In the genomic region with DNA sequence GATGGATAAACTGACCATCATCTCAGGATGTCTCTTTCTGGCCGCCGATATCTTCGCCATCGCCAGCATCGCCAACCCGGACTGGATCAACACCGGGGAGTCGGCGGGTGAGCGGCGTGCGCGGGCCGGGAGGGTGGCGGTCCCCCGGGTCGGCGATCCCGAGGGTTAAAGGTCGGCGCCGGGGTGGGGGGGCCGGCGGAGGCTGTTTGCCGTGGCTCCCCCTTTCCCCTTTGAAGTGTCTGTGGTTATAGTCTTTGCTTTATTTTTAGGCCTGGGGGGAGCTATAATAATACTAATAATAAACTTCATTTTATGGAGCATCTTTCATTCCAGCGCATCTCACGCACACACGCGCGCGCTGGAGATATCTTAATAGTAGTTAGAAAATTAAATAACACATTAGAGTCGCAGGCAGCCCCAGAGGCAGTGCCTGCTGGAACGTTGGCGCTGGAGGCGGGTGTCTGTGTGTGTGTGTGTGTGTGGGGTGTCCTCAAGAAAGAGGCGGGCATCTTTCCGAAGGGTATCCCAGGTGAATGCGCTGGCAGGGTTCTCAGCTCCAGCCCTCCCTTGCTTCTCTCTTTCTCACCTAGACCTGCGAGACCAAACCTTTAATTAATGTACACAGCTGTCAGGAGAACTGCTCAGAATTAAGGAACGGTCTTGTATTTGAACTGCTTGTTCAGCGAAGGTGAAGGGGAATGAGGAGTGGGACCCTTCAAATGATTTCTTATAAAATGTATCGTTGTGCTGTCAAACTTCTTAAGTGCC, we compare ENCODE assay signal across 8 mouse cellular contexts. TPM values are rescaled to one million over a fixed set of nuclear protein-coding genes. Genes with fewer than 3 reads are reported as not detected.
DNase-seq lines count a peak whose midpoint lies in the region; ATAC-seq lines count a peak whose summit lies in the region.

No protein-coding gene starts in this region.

- H3K4me2 ChIP-seq in embryonic facial prominence, embryonic 13.5 days = peak overlapping the region; percentile 79
- peak overlapping the region; percentile 87 for H3K4me2 ChIP-seq in heart, embryonic 12.5 days
- H3K4me2 ChIP-seq in kidney, embryonic 16.5 days (replicated peaks; ENCODE audit: low read depth, low read length) = peak overlapping the region; percentile 87
- peak overlapping the region; percentile 82 for H3K4me2 ChIP-seq in liver, embryonic 15.5 days
- peak overlapping the region; percentile 72 for H3K4me2 ChIP-seq in neural tube, embryonic 13.5 days

- WGBS in embryonic facial prominence, embryonic 13.5 days = 2% methylated on average over 41 of the region's 42 CpGs
- WGBS in heart, embryonic 12.5 days = 2% methylated on average over 42 of the region's 42 CpGs
- 1% methylated on average over 42 of the region's 42 CpGs for WGBS in kidney, embryonic 16.5 days
- WGBS in liver, embryonic 15.5 days (ENCODE audit: insufficient replicate concordance) = 1% methylated on average over 42 of the region's 42 CpGs
- WGBS in neural tube, embryonic 13.5 days = 2% methylated on average over 42 of the region's 42 CpGs

- no peaks in the 10 kb centered on the region for H3K27me3 ChIP-seq in embryonic facial prominence, embryonic 13.5 days
- H3K27me3 ChIP-seq in heart, embryonic 12.5 days (replicated peaks) = no peaks in the 10 kb centered on the region
- no peaks in the 10 kb centered on the region for H3K27me3 ChIP-seq in kidney, embryonic 16.5 days (ENCODE audit: insufficient read depth, low read length)
- no peaks in the 10 kb centered on the region for H3K27me3 ChIP-seq in liver, embryonic 15.5 days
- no peaks in the 10 kb centered on the region for H3K27me3 ChIP-seq in neural tube, embryonic 13.5 days

- H3K9me3 ChIP-seq in embryonic facial prominence, embryonic 13.5 days = no peaks in the 10 kb centered on the region
- no peaks in the 10 kb centered on the region for H3K9me3 ChIP-seq in heart, embryonic 12.5 days (replicated peaks)
- H3K9me3 ChIP-seq in kidney, embryonic 16.5 days (ENCODE audit: low read length) = no peaks in the 10 kb centered on the region
- no peaks in the 10 kb centered on the region for H3K9me3 ChIP-seq in liver, embryonic 15.5 days (replicated peaks)
- no peaks in the 10 kb centered on the region for H3K9me3 ChIP-seq in neural tube, embryonic 13.5 days

- H3K4me3 ChIP-seq in embryonic facial prominence, embryonic 13.5 days = peak overlapping the region; percentile 89
- peak overlapping the region; percentile 100 for H3K4me3 ChIP-seq in heart, embryonic 12.5 days
- peak overlapping the region; percentile 91 for H3K4me3 ChIP-seq in kidney, embryonic 16.5 days (ENCODE audit: low read length)
- peak overlapping the region; percentile 90 for H3K4me3 ChIP-seq in liver, embryonic 15.5 days (replicated peaks)
- H3K4me3 ChIP-seq in neural tube, embryonic 13.5 days = peak overlapping the region; percentile 86

- peak overlapping the region; percentile 55; the same call in 1 of the 2 replicates for H3K27ac ChIP-seq in embryonic facial prominence, embryonic 13.5 days
- peak overlapping the region; percentile 60 for H3K27ac ChIP-seq in heart, embryonic 12.5 days (ENCODE audit: poor library complexity, severe bottlenecking)
- peak overlapping the region; percentile 70; the same call in 1 of the 2 replicates for H3K27ac ChIP-seq in kidney, embryonic 16.5 days (ENCODE audit: low read length)
- H3K27ac ChIP-seq in liver, embryonic 15.5 days (replicated peaks) = peak overlapping the region; percentile 78
- peak overlapping the region; percentile 88 for H3K27ac ChIP-seq in neural tube, embryonic 13.5 days (replicated peaks)

- peak overlapping the region; percentile 93 for H3K9ac ChIP-seq in embryonic facial prominence, embryonic 13.5 days
- H3K9ac ChIP-seq in heart, embryonic 12.5 days = peak overlapping the region; percentile 98
- peak overlapping the region; percentile 87 for H3K9ac ChIP-seq in kidney, embryonic 16.5 days (replicated peaks; ENCODE audit: low read length)
- H3K9ac ChIP-seq in liver, embryonic 15.5 days = peak overlapping the region; percentile 77
- peak overlapping the region; percentile 93 for H3K9ac ChIP-seq in neural tube, embryonic 13.5 days

- no peak for ATAC-seq in embryonic facial prominence, embryonic 13.5 days (ENCODE audit: insufficient number of reproducible peaks, insufficient read depth, low FRiP score, low TSS enrichment, low read depth)
- ATAC-seq in heart, embryonic 12.5 days (ENCODE audit: insufficient number of reproducible peaks, low FRiP score) = peak; percentile 60
- peak; percentile 76 for ATAC-seq in kidney, embryonic 16.5 days (ENCODE audit: low FRiP score, low TSS enrichment)
- peak; percentile 75 for ATAC-seq in liver, embryonic 15.5 days (ENCODE audit: insufficient read depth)
- ATAC-seq in neural tube, embryonic 13.5 days (ENCODE audit: low read depth) = peak; percentile 78

- no peaks in the 10 kb centered on the region for H3K36me3 ChIP-seq in embryonic facial prominence, embryonic 13.5 days
- H3K36me3 ChIP-seq in heart, embryonic 12.5 days = no peaks in the 10 kb centered on the region
- no peaks in the 10 kb centered on the region for H3K36me3 ChIP-seq in kidney, embryonic 16.5 days (ENCODE audit: insufficient read depth, low read length)
- no peaks in the 10 kb centered on the region for H3K36me3 ChIP-seq in liver, embryonic 15.5 days (replicated peaks)
- no peaks in the 10 kb centered on the region for H3K36me3 ChIP-seq in neural tube, embryonic 13.5 days

- DNase-seq in 416B (ENCODE audit: low read depth) = peak; percentile 38
- peak; percentile 30 for DNase-seq in adrenal gland, adult 8-10 months
- peak; percentile 37 to 38 for DNase-seq in thymus, adult 18-20 months

- H3K4me1 ChIP-seq in embryonic facial prominence, embryonic 13.5 days = peaks cover 27% of the 10 kb centered on the region
- peaks cover 60% of the 10 kb centered on the region for H3K4me1 ChIP-seq in heart, embryonic 12.5 days (replicated peaks)
- H3K4me1 ChIP-seq in kidney, embryonic 16.5 days (ENCODE audit: insufficient read depth, low read length) = peaks cover 28% of the 10 kb centered on the region
- H3K4me1 ChIP-seq in liver, embryonic 15.5 days (replicated peaks) = peaks cover 60% of the 10 kb centered on the region
- H3K4me1 ChIP-seq in neural tube, embryonic 13.5 days (replicated peaks) = peaks cover 45% of the 10 kb centered on the region

RNA-seq across cellular contexts. Expression of gene Mosmo, which starts 0.5 kb away (rescaled TPM):
- total RNA-seq in adrenal gland, adult 8-10 months (2022) = 10 to 100 TPM; 43.3 to 54.1 (median 52.1) TPM
- 14.5 and 15.4 TPM in 2 replicates for polyA plus RNA-seq in embryonic facial prominence, embryonic 13.5 days (2015; fragmentation: Nextera tagmentation; extraction: Ambion mirVana)
- polyA plus RNA-seq in heart, embryonic 12.5 days (2016; fragmentation: Nextera tagmentation; extraction: Ambion mirVana) = 15.4 and 16.1 TPM in 2 replicates
- polyA plus RNA-seq in kidney, embryonic 16.5 days (2015; fragmentation: Nextera tagmentation; extraction: Ambion mirVana) = 8.2 and 10.1 TPM in 2 replicates
- 5.6 and 7.4 TPM in 2 replicates for polyA plus RNA-seq in liver, embryonic 15.5 days (2015; fragmentation: Nextera tagmentation; extraction: Ambion mirVana)
- 13.8 and 17.6 TPM in 2 replicates for polyA plus RNA-seq in neural tube, embryonic 13.5 days (2015; fragmentation: Nextera tagmentation; extraction: Ambion mirVana)

RNA-seq across cellular contexts. Expression of gene Pdzd9, which starts 7.8 kb away (rescaled TPM):
- not detected for total RNA-seq in adrenal gland, adult 8-10 months (2022)
- polyA plus RNA-seq in embryonic facial prominence, embryonic 13.5 days (2015; fragmentation: Nextera tagmentation; extraction: Ambion mirVana) = 0.39 and 0.54 TPM in 2 replicates
- polyA plus RNA-seq in heart, embryonic 12.5 days (2016; fragmentation: Nextera tagmentation; extraction: Ambion mirVana) = 0.27 and 0.39 TPM in 2 replicates
- 0.49 and 0.51 TPM in 2 replicates for polyA plus RNA-seq in kidney, embryonic 16.5 days (2015; fragmentation: Nextera tagmentation; extraction: Ambion mirVana)
- polyA plus RNA-seq in liver, embryonic 15.5 days (2015; fragmentation: Nextera tagmentation; extraction: Ambion mirVana) = 0.08 and 0.16 TPM in 2 replicates
- polyA plus RNA-seq in neural tube, embryonic 13.5 days (2015; fragmentation: Nextera tagmentation; extraction: Ambion mirVana) = 0.33 and 0.39 TPM in 2 replicates

RNA-seq across cellular contexts. Expression of gene Uqcrc2, which starts 43.0 kb away (rescaled TPM):
- 100 to 1,000 TPM; 220 to 332 (median 263) TPM for total RNA-seq in adrenal gland, adult 8-10 months (2022)
- polyA plus RNA-seq in embryonic facial prominence, embryonic 13.5 days (2015; fragmentation: Nextera tagmentation; extraction: Ambion mirVana) = 169 and 190 TPM in 2 replicates
- polyA plus RNA-seq in heart, embryonic 12.5 days (2016; fragmentation: Nextera tagmentation; extraction: Ambion mirVana) = 409 and 430 TPM in 2 replicates
- polyA plus RNA-seq in kidney, embryonic 16.5 days (2015; fragmentation: Nextera tagmentation; extraction: Ambion mirVana) = 261 and 273 TPM in 2 replicates
- polyA plus RNA-seq in liver, embryonic 15.5 days (2015; fragmentation: Nextera tagmentation; extraction: Ambion mirVana) = 115 and 118 TPM in 2 replicates
- polyA plus RNA-seq in neural tube, embryonic 13.5 days (2015; fragmentation: Nextera tagmentation; extraction: Ambion mirVana) = 194 and 221 TPM in 2 replicates
